Mouse (Mus musculus): ENCODE data around the gene Btbd11. TPM values are rescaled to one million over a fixed set of nuclear protein-coding genes. Genes with fewer than 3 reads are reported as not detected.

Btbd11 gene
- polyA plus RNA-seq, 1 experiment from 2014 or later: 28.7 TPM

DNA sequence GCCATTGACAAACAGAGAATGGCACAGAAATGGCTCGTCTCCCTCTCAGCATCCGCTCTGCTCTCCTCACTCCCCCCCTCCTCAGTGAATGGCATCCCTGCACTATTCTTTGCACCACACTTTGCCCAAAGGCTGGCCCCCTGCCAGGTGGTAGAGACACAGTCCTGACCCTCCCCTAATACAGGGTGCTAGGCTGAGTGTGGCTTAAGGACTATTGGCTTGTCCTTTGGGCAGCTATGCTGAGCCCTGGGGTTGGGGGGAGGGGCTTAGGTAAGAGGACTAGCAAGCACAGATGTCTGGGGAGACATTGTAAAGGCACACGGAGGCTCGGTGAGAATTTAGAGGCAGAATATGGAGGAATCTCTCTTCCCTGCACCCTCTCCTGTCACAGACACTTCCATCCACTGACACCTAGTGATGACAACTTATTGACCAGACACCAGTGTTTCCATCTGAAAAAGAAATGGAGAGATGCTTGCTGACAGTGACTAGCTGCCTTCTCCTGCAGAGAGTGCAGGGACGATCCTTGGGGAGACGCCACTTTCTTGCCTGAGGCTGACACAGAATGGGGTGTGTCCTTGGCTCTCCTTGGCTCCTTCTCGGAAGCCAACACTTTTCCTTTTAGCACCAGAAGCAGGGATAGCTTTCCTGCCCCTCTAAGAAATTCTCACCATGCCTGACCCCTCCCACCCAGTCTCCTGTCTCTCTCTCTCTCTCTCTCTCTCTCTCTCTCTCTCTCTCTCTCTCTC lies 138.8 kb downstream of the Btbd11 start:
- H3K4me1 ChIP-seq (replicated peaks; ENCODE audit: control insufficient read depth, insufficient read depth, low read length): peaks cover 33% of the 10 kb centered on the region
- H3K4me3 ChIP-seq (replicated peaks; ENCODE audit: low read length): no peak overlapping the region
- H3K36me3 ChIP-seq (replicated peaks; ENCODE audit: control insufficient read depth, insufficient read depth): no peaks in the 10 kb centered on the region
- no peaks in the 10 kb centered on the region for H3K27me3 ChIP-seq (ENCODE audit: control insufficient read depth, insufficient read depth, low read length)
- H3K9me3 ChIP-seq (ENCODE audit: control insufficient read depth, low read length): no peaks in the 10 kb centered on the region
- H3K9ac ChIP-seq: no peak overlapping the region
- H3K27ac ChIP-seq: peak overlapping the region; percentile 60
- DNase-seq (ENCODE audit: low spot score) (no peak), ATAC-seq (ENCODE audit: low FRiP score) (peak; percentile 21; the same call in 1 of the 2 replicates)
- no peak overlapping the region for H3K4me2 ChIP-seq (replicated peaks)
- WGBS: 27% methylated on average over 7 of the region's 7 CpGs

DNA sequence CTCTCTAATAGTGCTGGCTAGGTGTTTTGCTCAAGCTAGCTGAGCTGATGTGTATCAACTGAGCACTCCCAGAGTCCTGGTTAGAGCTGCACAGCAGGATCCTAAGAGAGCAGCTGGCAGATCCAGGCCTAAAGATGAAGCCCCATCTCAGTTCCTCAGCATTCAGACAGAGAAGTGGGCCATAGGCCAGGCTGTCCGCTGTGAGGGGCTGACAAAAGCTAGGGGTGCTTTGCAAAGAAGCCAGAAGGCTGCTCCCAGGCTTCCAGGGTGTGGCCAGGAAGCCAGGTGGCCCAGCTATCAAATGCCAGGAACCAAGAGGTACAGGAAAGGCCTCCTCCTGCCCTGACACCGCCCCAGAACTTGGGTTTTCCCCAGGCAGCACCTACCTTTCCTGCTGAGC lies 140.0 kb downstream of the Btbd11 start:
- DNase-seq (ENCODE audit: low spot score) (no peak), ATAC-seq (ENCODE audit: low FRiP score) (no peak)
- Histone ChIP-seq H3K36me3 (replicated peaks; ENCODE audit: control insufficient read depth, insufficient read depth) (no peaks in the 10 kb centered on the region), H3K27ac (no peak overlapping the region), H3K4me2 (replicated peaks) (no peak overlapping the region), H3K9ac (no peak overlapping the region), H3K9me3 (ENCODE audit: control insufficient read depth, low read length) (no peaks in the 10 kb centered on the region), H3K4me3 (replicated peaks; ENCODE audit: low read length) (no peak overlapping the region), H3K4me1 (replicated peaks; ENCODE audit: control insufficient read depth, insufficient read depth, low read length) (peaks cover 33% of the 10 kb centered on the region), H3K27me3 (ENCODE audit: control insufficient read depth, insufficient read depth, low read length) (no peaks in the 10 kb centered on the region)
- 69% methylated on average over 2 of the region's 2 CpGs for WGBS

DNA sequence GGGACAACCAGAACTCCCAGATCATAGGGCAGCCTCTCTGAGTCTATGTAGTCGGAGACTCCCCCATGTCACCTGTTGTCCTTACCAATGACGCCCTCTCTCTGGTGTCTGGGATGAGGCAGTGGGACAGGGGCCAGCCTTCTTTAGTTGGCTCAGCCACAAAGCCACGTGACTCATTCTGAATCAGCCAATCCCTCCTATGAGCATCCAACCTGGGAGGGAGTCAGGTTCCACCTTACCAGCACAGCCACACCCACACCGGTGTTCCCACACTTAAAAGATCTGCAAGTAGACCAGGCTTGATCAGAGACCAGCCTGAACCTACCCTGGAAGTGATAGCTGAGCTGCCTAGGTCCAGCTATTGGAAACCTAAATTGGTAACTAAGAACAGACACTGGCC lies 141.1 kb downstream of the Btbd11 start:
- Histone ChIP-seq H3K36me3 (replicated peaks; ENCODE audit: control insufficient read depth, insufficient read depth) (no peaks in the 10 kb centered on the region), H3K9ac (no peak overlapping the region), H3K4me2 (replicated peaks) (no peak overlapping the region), H3K27me3 (ENCODE audit: control insufficient read depth, insufficient read depth, low read length) (no peaks in the 10 kb centered on the region), H3K4me1 (replicated peaks; ENCODE audit: control insufficient read depth, insufficient read depth, low read length) (peaks cover 33% of the 10 kb centered on the region), H3K9me3 (ENCODE audit: control insufficient read depth, low read length) (no peaks in the 10 kb centered on the region), H3K4me3 (replicated peaks; ENCODE audit: low read length) (no peak overlapping the region), H3K27ac (no peak overlapping the region)
- 67% methylated on average over 4 of the region's 4 CpGs for WGBS
- no peak for ATAC-seq (ENCODE audit: low FRiP score)
- DNase-seq (ENCODE audit: low spot score): no peak

DNA sequence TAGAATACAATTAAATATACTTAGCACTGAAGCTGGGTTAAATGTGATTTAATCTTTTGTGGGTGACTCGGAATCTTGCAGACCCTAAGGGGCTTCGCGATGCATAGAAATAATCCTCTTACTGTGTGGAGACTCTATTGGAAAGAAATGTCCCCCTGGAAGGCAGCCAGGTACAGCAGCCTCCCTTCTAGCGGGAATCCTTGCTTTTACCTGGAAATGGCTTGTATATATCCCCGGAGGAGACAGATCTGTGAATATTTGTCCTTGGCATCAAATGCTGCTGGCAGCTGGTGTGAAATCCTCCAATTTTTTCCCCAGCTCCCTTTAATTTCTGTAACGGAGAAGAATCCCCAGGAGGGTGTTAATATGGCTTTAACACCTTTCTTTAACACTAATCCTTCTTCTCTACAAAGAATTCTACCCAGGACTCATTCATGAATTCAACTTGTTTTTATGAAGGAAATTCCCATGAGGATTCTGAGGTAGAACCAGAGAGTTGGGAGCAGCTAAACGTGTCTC lies 146.6 kb downstream of the Btbd11 start:
- no peak overlapping the region for H3K4me2 ChIP-seq (replicated peaks)
- H3K27ac ChIP-seq: no peak overlapping the region
- 40% methylated on average over 7 of the region's 7 CpGs for WGBS
- H3K9me3 ChIP-seq (ENCODE audit: control insufficient read depth, low read length): no peaks in the 10 kb centered on the region
- no peaks in the 10 kb centered on the region for H3K36me3 ChIP-seq (replicated peaks; ENCODE audit: control insufficient read depth, insufficient read depth)
- H3K27me3 ChIP-seq (ENCODE audit: control insufficient read depth, insufficient read depth, low read length): no peaks in the 10 kb centered on the region
- H3K4me1 ChIP-seq (replicated peaks; ENCODE audit: control insufficient read depth, insufficient read depth, low read length): peaks cover 8% of the 10 kb centered on the region; the same call in 1 of the 2 replicates
- H3K9ac ChIP-seq: no peak overlapping the region
- no peak overlapping the region for H3K4me3 ChIP-seq (replicated peaks; ENCODE audit: low read length)
- ATAC-seq (ENCODE audit: low FRiP score): no peak
- DNase-seq (ENCODE audit: low spot score): no peak

DNA sequence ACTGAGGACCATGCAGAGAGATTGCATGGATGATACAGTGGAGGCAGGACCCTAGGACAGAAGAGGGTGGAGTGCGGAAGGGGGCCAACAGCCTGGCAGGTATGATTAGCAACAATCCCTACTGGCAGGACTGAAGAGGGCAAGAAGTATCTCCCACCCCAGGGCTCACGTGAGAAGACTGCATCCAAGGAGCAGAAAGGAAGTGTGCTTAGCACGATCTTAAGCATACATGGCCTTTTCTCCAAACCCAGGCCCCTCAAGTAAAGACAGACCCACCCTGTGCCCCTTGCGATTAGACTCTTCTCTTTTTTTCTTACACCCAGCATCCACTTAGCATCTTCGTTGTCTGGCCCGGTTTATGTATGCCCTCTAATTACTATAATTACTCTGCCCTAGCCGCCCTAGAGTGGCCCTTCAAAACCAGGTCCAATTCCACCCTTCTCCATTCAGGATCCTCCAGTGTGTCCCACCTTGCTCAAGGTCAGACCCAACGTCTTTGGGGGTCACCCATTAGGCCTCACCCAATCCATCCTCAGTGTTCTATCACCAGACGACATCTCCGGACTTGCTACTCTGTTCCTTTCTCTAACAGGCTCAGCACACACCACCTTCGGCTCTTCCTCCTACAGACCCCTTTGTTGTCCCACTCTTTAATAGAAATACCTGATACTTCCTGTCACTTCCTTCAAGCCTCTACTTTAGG lies 151.6 kb downstream of the Btbd11 start:
- 94% methylated on average over 11 of the region's 11 CpGs for WGBS
- peaks cover 12% of the 10 kb centered on the region for H3K4me1 ChIP-seq (replicated peaks; ENCODE audit: control insufficient read depth, insufficient read depth, low read length)
- no peaks in the 10 kb centered on the region for H3K27me3 ChIP-seq (ENCODE audit: control insufficient read depth, insufficient read depth, low read length)
- no peak overlapping the region for H3K27ac ChIP-seq
- H3K4me3 ChIP-seq (replicated peaks; ENCODE audit: low read length): no peak overlapping the region
- no peaks in the 10 kb centered on the region for H3K9me3 ChIP-seq (ENCODE audit: control insufficient read depth, low read length)
- no peak for ATAC-seq (ENCODE audit: low FRiP score)
- DNase-seq (ENCODE audit: low spot score): no peak
- H3K36me3 ChIP-seq (replicated peaks; ENCODE audit: control insufficient read depth, insufficient read depth): no peaks in the 10 kb centered on the region
- H3K9ac ChIP-seq: no peak overlapping the region
- no peak overlapping the region for H3K4me2 ChIP-seq (replicated peaks)

DNA sequence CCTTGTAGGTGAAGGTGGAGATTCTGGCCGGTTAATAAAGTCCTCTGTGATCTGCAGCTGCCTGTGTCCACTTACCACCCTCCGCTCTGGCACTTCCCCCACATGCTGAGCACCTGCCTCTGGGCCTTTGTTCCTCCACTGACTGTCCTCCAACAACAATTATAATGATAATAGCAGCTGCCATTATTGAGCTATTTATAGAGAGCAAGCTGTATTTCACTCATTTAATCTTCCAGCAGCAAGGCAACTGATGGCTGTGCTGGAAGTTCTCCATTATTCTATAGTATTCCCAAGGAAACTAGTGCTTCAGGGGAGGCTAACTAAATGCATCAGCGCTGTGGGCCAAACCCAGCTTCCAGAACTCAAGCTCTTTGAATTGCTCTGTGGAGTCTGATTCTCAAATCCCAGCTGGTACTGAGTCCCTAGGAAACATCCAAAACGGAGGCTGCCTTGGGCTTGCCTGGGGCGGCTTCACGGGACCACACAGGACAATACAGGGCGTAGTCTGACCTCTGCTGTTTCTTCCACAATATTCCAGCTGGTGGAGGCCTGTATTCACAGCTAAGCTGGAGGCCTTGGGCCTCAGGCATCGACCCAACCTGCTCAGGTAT lies 153.0 kb downstream of the Btbd11 start:
- Histone ChIP-seq H3K4me1 (replicated peaks; ENCODE audit: control insufficient read depth, insufficient read depth, low read length) (peaks cover 12% of the 10 kb centered on the region), H3K27ac (peak overlapping the region; percentile 20; the same call in 1 of the 2 replicates), H3K27me3 (ENCODE audit: control insufficient read depth, insufficient read depth, low read length) (no peaks in the 10 kb centered on the region), H3K9ac (no peak overlapping the region), H3K36me3 (replicated peaks; ENCODE audit: control insufficient read depth, insufficient read depth) (no peaks in the 10 kb centered on the region), H3K9me3 (ENCODE audit: control insufficient read depth, low read length) (no peaks in the 10 kb centered on the region), H3K4me3 (replicated peaks; ENCODE audit: low read length) (no peak overlapping the region), H3K4me2 (replicated peaks) (no peak overlapping the region)
- peak; percentile 42 for DNase-seq (ENCODE audit: low spot score)
- peak; percentile 71; the same call in 1 of the 2 replicates for ATAC-seq (ENCODE audit: low FRiP score)
- 11% methylated on average over 8 of the region's 8 CpGs for WGBS

DNA sequence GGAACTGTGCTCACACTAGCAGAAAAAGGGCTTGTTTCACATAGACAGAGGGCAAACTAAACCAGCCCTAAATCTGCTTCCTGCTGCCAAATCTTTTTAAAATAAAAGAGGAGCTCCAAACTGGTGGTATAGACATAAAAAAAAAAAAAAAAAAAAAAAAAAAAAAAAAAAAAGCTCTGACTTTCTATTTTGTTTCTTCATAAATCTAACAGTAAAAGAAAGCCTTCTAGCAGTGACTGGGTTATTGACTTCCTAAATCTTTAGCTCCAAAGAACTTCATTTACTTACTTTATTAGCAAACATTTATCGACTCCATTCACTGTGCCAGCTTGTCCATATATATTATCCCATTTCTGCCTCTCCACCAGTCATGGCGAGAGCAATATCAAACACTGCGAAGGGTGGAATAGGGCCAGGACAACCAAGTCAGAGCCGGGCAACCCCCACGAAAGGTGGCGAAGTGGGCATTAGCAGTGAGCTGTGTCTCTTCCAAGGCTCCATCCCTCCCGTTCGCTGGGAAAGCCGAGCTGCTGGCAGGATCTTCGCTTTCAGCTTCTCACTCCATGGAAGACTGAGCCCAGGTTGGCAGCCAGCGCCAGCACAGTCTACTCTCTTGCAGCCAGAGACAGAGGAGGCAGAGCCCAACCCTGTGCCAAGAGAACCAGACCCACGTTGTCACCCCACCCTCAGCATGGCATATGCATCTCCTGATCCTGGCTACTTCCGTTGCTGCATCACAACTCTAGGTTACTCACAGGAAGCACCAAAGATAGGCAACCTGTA lies 153.9 kb downstream of the Btbd11 start:
- Histone ChIP-seq H3K36me3 (replicated peaks; ENCODE audit: control insufficient read depth, insufficient read depth) (no peaks in the 10 kb centered on the region), H3K4me3 (replicated peaks; ENCODE audit: low read length) (no peak overlapping the region), H3K4me2 (replicated peaks) (no peak overlapping the region), H3K27ac (0 out of 2 replicates have a peak overlapping the region, but pooled peaks have one; percentile 20), H3K9ac (no peak overlapping the region), H3K4me1 (replicated peaks; ENCODE audit: control insufficient read depth, insufficient read depth, low read length) (peaks cover 12% of the 10 kb centered on the region), H3K9me3 (ENCODE audit: control insufficient read depth, low read length) (no peaks in the 10 kb centered on the region), H3K27me3 (ENCODE audit: control insufficient read depth, insufficient read depth, low read length) (no peaks in the 10 kb centered on the region)
- ATAC-seq (ENCODE audit: low FRiP score) (no peak), DNase-seq (ENCODE audit: low spot score) (no peak)
- 87% methylated on average over 13 of the region's 13 CpGs for WGBS

DNA sequence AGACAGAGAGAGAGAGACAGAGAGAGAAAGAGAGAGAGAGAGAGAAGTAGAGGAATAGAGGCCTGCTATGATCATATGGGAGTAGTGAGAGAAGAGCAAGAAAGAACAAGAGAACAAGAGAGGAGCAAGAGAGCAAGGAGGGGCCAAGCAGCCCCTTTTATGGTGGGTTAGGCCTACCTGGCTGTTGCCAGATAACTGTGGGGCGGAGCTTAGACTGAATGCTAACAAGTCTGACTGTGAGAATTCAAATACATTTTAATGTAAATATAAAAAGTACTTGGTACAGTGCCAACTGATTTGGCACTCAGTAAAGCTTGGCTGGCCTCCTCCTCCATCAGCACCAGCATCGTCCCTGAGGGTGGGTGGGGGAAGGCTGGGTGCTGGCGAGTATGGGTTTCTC lies 154.9 kb downstream of the Btbd11 start:
- Histone ChIP-seq H3K36me3 (replicated peaks; ENCODE audit: control insufficient read depth, insufficient read depth) (no peaks in the 10 kb centered on the region), H3K9ac (no peak overlapping the region), H3K27me3 (ENCODE audit: control insufficient read depth, insufficient read depth, low read length) (no peaks in the 10 kb centered on the region), H3K4me2 (replicated peaks) (no peak overlapping the region), H3K9me3 (ENCODE audit: control insufficient read depth, low read length) (no peaks in the 10 kb centered on the region), H3K4me3 (replicated peaks; ENCODE audit: low read length) (no peak overlapping the region), H3K27ac (no peak overlapping the region), H3K4me1 (replicated peaks; ENCODE audit: control insufficient read depth, insufficient read depth, low read length) (peaks cover 12% of the 10 kb centered on the region)
- no peak for ATAC-seq (ENCODE audit: low FRiP score)
- no peak for DNase-seq (ENCODE audit: low spot score)
- 74% methylated on average over 3 of the region's 3 CpGs for WGBS
